Mouse (Mus musculus): ENCODE measurements at regions not wholly inside any gene's neighbourhood (a gene's known extent, or its start where the extent isn't known, plus 50 kb on each side); places are given as distances from the start of the nearest gene placed in this dataset.

- DNase-seq (ENCODE audit: low spot score in 2 of 2): no peak
Measured at GRCm38 (mm10) chr12:52368034-52368433, 135.7 kb upstream of the Arhgap5 start.

GRCm38 (mm10) chr12:52368466-52368865 is 135.3 kb upstream of the Arhgap5 start:
- no peak for DNase-seq (ENCODE audit: low spot score in 2 of 2)

- peak in 1 of 2 experiments; percentile 37 for DNase-seq (ENCODE audit: low spot score in 2 of 2)
Measured at GRCm38 (mm10) chr12:52370153-52370710, 133.5 kb upstream of the Arhgap5 start.

GRCm38 (mm10) chr12:52375116-52375515 is 128.7 kb upstream of the Arhgap5 start:
- DNase-seq (ENCODE audit: low spot score in 2 of 2): no peak

GRCm38 (mm10) chr12:52376692-52377462 is 126.9 kb upstream of the Arhgap5 start:
- no peak for DNase-seq (ENCODE audit: low spot score in 2 of 2)

GRCm38 (mm10) chr12:52377463-52377848 is 126.3 kb upstream of the Arhgap5 start:
- DNase-seq (ENCODE audit: low spot score in 2 of 2): no peak

- DNase-seq (ENCODE audit: low spot score in 2 of 2): no peak
Measured at GRCm38 (mm10) chr12:52379245-52379644, 124.5 kb upstream of the Arhgap5 start.

- no peak for DNase-seq (ENCODE audit: low spot score in 2 of 2)
Measured at GRCm38 (mm10) chr12:52379960-52380359, 123.8 kb upstream of the Arhgap5 start.

GRCm38 (mm10) chr12:52381161-52381967 is 122.4 kb upstream of the Arhgap5 start:
- no peak for DNase-seq (ENCODE audit: low spot score in 2 of 2)

- no peak for DNase-seq (ENCODE audit: low spot score in 2 of 2)
Measured at GRCm38 (mm10) chr12:52381968-52382325, 121.8 kb upstream of the Arhgap5 start.

- DNase-seq (ENCODE audit: low spot score in 2 of 2): no peak
Measured at GRCm38 (mm10) chr12:52382832-52383580, 120.8 kb upstream of the Arhgap5 start.

- peak in 1 of 2 experiments; percentile 42 for DNase-seq (ENCODE audit: low spot score in 2 of 2)
Measured at GRCm38 (mm10) chr12:52389552-52389951, 114.2 kb upstream of the Arhgap5 start.

GRCm38 (mm10) chr12:52390242-52390641 is 113.5 kb upstream of the Arhgap5 start:
- no peak for DNase-seq (ENCODE audit: low spot score in 2 of 2)

GRCm38 (mm10) chr12:52392636-52393035 is 111.1 kb upstream of the Arhgap5 start:
- DNase-seq (ENCODE audit: low spot score in 2 of 2): no peak

GRCm38 (mm10) chr12:52393981-52394718 is 109.6 kb upstream of the Arhgap5 start:
- no peak for DNase-seq (ENCODE audit: low spot score in 2 of 2)

- no peak for DNase-seq (ENCODE audit: low spot score in 2 of 2)
Measured at GRCm38 (mm10) chr12:52394719-52395062, 109.1 kb upstream of the Arhgap5 start.

GRCm38 (mm10) chr12:52395111-52395510 is 108.7 kb upstream of the Arhgap5 start:
- no peak for DNase-seq (ENCODE audit: low spot score in 2 of 2)

GRCm38 (mm10) chr12:52396178-52396841 is 107.5 kb upstream of the Arhgap5 start:
- DNase-seq (ENCODE audit: low spot score in 2 of 2): peak; percentile 50 to 71

GRCm38 (mm10) chr12:52397718-52398510 is 105.9 kb upstream of the Arhgap5 start:
- DNase-seq (ENCODE audit: low spot score in 2 of 2): peak in 1 of 2 experiments; percentile 40

GRCm38 (mm10) chr12:52398511-52398975 is 105.2 kb upstream of the Arhgap5 start:
- no peak for DNase-seq (ENCODE audit: low spot score in 2 of 2)

Data from left cerebral cortex, adult 9 months (tissue).